Mouse (Mus musculus): Measurements from ENCODE around the gene Hs6st3.
"Not testable (repeated sequence)": the region's sequence is repeated elsewhere in the genome, so short reads cannot be mapped to it uniquely, and the experiment has no call there.

DNA sequence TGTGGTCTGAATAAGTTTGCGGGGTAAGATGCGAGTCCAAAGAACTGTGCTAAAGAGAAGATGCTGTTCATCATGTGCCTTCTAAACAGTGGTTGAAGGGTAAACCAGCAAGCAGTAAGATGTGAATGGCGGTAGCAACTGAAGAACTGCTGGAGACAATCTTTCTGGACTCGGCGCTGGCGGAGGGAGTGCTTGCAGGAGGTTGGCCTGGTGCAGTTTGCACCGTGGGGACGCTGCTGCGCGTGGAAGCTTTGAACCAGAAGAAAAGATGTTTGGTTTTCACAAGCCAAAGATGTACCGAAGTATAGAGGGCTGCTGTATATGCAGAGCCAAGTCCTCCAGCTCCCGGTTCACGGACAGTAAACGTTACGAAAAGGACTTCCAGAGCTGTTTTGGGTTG, 140.0 kb downstream of the Hs6st3 start:
- TF ChIP-seq CTCF (conservative IDR thresholded peaks at IDR 0.05; ENCODE audit: insufficient read depth, insufficient read length, low read depth, low read length); POLR2A (IDR thresholded peaks at IDR 0.05; ENCODE audit: low read depth, low read length): not testable (repeated sequence)

Data from kidney, adult 2 months (tissue).